In the genomic region with DNA sequence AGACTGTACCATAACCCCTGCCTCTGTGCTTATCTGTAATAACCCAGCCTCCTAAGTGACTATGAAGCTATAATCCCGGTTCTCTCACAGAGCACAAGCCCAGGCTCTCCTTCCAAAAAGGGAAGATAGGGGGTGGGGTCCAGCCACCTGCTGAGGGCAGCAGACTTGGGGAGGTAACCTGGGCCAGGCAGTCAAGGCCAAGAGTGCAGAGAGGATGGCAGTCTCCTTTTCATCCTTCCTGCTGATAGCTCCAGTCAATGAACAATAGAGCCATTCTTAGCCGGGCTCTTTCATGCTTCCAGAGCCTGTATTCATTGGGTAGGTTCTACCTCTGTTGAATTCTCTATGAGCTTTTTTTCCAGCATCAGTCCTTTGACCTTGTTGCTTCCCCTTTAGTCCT, we compare ENCODE assay signal across 16 mouse cellular contexts.
"Had no signal": no experiment of that assay in that cellular context is flagged by ENCODE, and none has a peak within 500 bp of the region (broad histone marks: within the 10 kb centered on the region; RNA-seq: fewer than 3 reads in every experiment).

No protein-coding gene starts in this region.

- H3K4me1 ChIP-seq: kidney, embryonic 15.5 days; midbrain, embryonic 12.5 days; midbrain, embryonic 15.5 days; neural tube, embryonic 12.5 days; neural tube, embryonic 15.5 days had no signal

- ATAC-seq: liver, postnatal 0 days; lung, postnatal 0 days; midbrain, embryonic 15.5 days had no signal

- H3K9me3 ChIP-seq: kidney, embryonic 15.5 days; midbrain, embryonic 12.5 days; midbrain, embryonic 15.5 days; neural tube, embryonic 12.5 days; neural tube, embryonic 15.5 days had no signal

- H3K4me3 ChIP-seq: kidney, embryonic 15.5 days; left cerebral cortex, adult 2 months; midbrain, embryonic 12.5 days; midbrain, embryonic 15.5 days; neural tube, embryonic 12.5 days; neural tube, embryonic 15.5 days had no signal

- H3K27me3 ChIP-seq: kidney, embryonic 15.5 days; midbrain, embryonic 12.5 days; midbrain, embryonic 15.5 days; neural tube, embryonic 12.5 days; neural tube, embryonic 15.5 days had no signal

- DNase-seq: kidney, adult 8-10 months; kidney, postnatal 10 days; kidney, postnatal 36 days; layer of hippocampus, postnatal 36 days; liver, postnatal 0 days; lung, embryonic 14.5 days; thymus, postnatal 25 days had no signal

- H3K9ac ChIP-seq: kidney, embryonic 15.5 days; liver, embryonic 14.5 days; liver, postnatal 0 days; lung, embryonic 14.5 days; midbrain, embryonic 12.5 days; midbrain, embryonic 15.5 days; neural tube, embryonic 12.5 days; neural tube, embryonic 15.5 days had no signal

- H3K4me2 ChIP-seq: kidney, embryonic 15.5 days; lung, embryonic 14.5 days; midbrain, embryonic 12.5 days; midbrain, embryonic 15.5 days; neural tube, embryonic 12.5 days; neural tube, embryonic 15.5 days had no signal

- H3K27ac ChIP-seq: kidney, embryonic 15.5 days; left cerebral cortex, adult 2 months; liver, embryonic 14.5 days; macrophage; midbrain, embryonic 12.5 days; midbrain, embryonic 15.5 days; neural tube, embryonic 12.5 days; neural tube, embryonic 15.5 days had no signal

- H3K36me3 ChIP-seq: kidney, embryonic 15.5 days; midbrain, embryonic 12.5 days; midbrain, embryonic 15.5 days; neural tube, embryonic 12.5 days; neural tube, embryonic 15.5 days had no signal
